Mouse (Mus musculus) CH12.LX (cell line): Measurements from ENCODE around the gene Esp1.
"Not testable (repeated sequence)": the region's sequence is repeated elsewhere in the genome, so short reads cannot be mapped to it uniquely, and the experiment has no call there.

Experiments
- BHLHE40 ChIP-seq: IDR thresholded peaks from 2 replicates; pipeline ENCODE4 v1.6.1; 2011; ENCODE audit warnings: mild to moderate bottlenecking, low read depth, low read length, improper control_type of control experiment
- CHD2 ChIP-seq: IDR thresholded peaks from 2 replicates; pipeline ENCODE4 v1.6.1; 2011; ENCODE audit warnings: low read length, improper control_type of control experiment
- CTCF ChIP-seq, 2 experiments: IDR thresholded peaks in 1 of 2; conservative IDR thresholded peaks in 1 of 2; 2 replicates each; pipeline ENCODE4 v1.5.1; 2011 to 2012; ENCODE audit warnings: low read depth in 2 of 2, low read length in 2 of 2, improper control_type of control experiment in 1 of 2, inconsistent platforms in 1 of 2, mild to moderate bottlenecking in 1 of 2, moderate library complexity in 1 of 2
- EP300 ChIP-seq: IDR thresholded peaks from 2 replicates; pipeline ENCODE4 v1.6.1; 2011; ENCODE audit warnings: low read length, improper control_type of control experiment
- MAX ChIP-seq: IDR thresholded peaks from 2 replicates; pipeline ENCODE4 v1.6.1; 2011; ENCODE audit warnings: low read length, improper control_type of control experiment
- NRF1 ChIP-seq: IDR thresholded peaks from 2 replicates; pipeline ENCODE4 v1.6.1; 2014; ENCODE audit warnings: low read depth, mild to moderate bottlenecking, inconsistent platforms, low read length, improper control_type of control experiment, moderate library complexity
- PAX5 ChIP-seq: IDR thresholded peaks from 2 replicates; pipeline ENCODE4 v1.6.1; 2012; ENCODE audit warnings: low read length, inconsistent platforms, mixed read lengths
- SIN3A ChIP-seq: IDR thresholded peaks from 2 replicates; pipeline ENCODE4 v1.6.1; 2012; ENCODE audit warnings: low read length, improper control_type of control experiment, inconsistent platforms
- USF1 ChIP-seq: IDR thresholded peaks from 2 replicates; pipeline ENCODE4 v1.6.1; 2014; ENCODE audit warnings: low read depth, mild to moderate bottlenecking, inconsistent platforms, low read length, improper control_type of control experiment

- not testable (repeated sequence) for TF ChIP-seq CHD2; EP300; SIN3A; NRF1; CTCF (conservative IDR thresholded peaks at IDR 0.05 in 1 of 2, IDR thresholded peaks at IDR 0.05 in 1 of 2; ENCODE audit: low read depth in 2 of 2, low read length in 2 of 2); PAX5; BHLHE40; USF1; MAX
Measured at GRCm38 (mm10) chr17:40717055-40717454, 9.9 kb upstream of the Esp1 start.
